Mouse (Mus musculus) heart, embryonic 13.5 days (tissue): ENCODE results near the gene Hapln4. TPM values are rescaled to one million over a fixed set of nuclear protein-coding genes. Genes with fewer than 3 reads are reported as not detected.
A peak's percentile ranks its signal among the peaks of the same experiment; 100 is the strongest.
"Not testable (repeated sequence)": the region's sequence is repeated elsewhere in the genome, so short reads cannot be mapped to it uniquely, and the experiment has no call there.

ENCODE experiments used
- ATAC-seq: fragments of 200-750 bp; cut with Nextera tagmentation; 2 replicates; pipeline ENCODE4 v1.8.0; 2017; ENCODE audit warnings: moderate TSS enrichment; ENCODE audit not compliant: insufficient number of reproducible peaks, low FRiP score, low TSS enrichment; ENCODE audit errors: extremely low read depth
- H3K27ac ChIP-seq: fragments of 300-500 bp; sonication (generic); replicated peaks from 2 replicates; pipeline ENCODE4 v1.5.1; 2015; ENCODE audit warnings: moderate library complexity, mild to moderate bottlenecking, inconsistent platforms
- H3K27me3 ChIP-seq: fragments of 300-500 bp; sonication (generic); replicated peaks from 2 replicates; pipeline ENCODE4 v1.6.1; 2015; ENCODE audit warnings: mild to moderate bottlenecking, inconsistent platforms
- H3K36me3 ChIP-seq: fragments of 300-500 bp; sonication (generic); 2 replicates; pipeline ENCODE4 v1.6.1; 2015; ENCODE audit warnings: mild to moderate bottlenecking, inconsistent platforms
- H3K4me1 ChIP-seq: fragments of 300-500 bp; sonication (generic); 2 replicates; pipeline ENCODE4 v1.6.1; 2015; ENCODE audit warnings: inconsistent platforms
- H3K4me2 ChIP-seq: fragments of 300-500 bp; sonication (generic); 2 replicates; pipeline ENCODE4 v1.6.1; 2015; ENCODE audit warnings: inconsistent platforms, mild to moderate bottlenecking, moderate library complexity
- H3K4me3 ChIP-seq: fragments of 300-500 bp; sonication (generic); 2 replicates; pipeline ENCODE4 v1.5.1; 2015; ENCODE audit warnings: moderate library complexity, mild to moderate bottlenecking, inconsistent platforms
- H3K9ac ChIP-seq: fragments of 300-500 bp; sonication (generic); 2 replicates; pipeline ENCODE4 v1.6.1; 2015; ENCODE audit warnings: inconsistent platforms, mild to moderate bottlenecking, moderate library complexity
- H3K9me3 ChIP-seq: fragments of 300-500 bp; sonication (generic); 2 replicates; pipeline ENCODE4 v1.6.1; 2016; ENCODE audit warnings: inconsistent platforms
- whole genome bisulfite sequencing: fragments of 180-500 bp; shearing (Covaris S2); methylation state at CpG from one replicate; pipeline ENCODE4 v1.1.7; 2015; ENCODE audit warnings: mixed read lengths; 5-methylcytosine and 5-hydroxymethylcytosine counted together
- polyA plus RNA-seq: library from polyadenylated mRNA; unstranded; fragments of >200 nt; fragmentation: Nextera tagmentation; extraction: Ambion mirVana; gene quantifications from 2 replicates; pipeline ENCODE4 v1.2.1, GENCODE M21; 2015

Hapln4 gene
- polyA plus RNA-seq: 0.12 and 0.23 TPM in 2 replicates

DNA sequence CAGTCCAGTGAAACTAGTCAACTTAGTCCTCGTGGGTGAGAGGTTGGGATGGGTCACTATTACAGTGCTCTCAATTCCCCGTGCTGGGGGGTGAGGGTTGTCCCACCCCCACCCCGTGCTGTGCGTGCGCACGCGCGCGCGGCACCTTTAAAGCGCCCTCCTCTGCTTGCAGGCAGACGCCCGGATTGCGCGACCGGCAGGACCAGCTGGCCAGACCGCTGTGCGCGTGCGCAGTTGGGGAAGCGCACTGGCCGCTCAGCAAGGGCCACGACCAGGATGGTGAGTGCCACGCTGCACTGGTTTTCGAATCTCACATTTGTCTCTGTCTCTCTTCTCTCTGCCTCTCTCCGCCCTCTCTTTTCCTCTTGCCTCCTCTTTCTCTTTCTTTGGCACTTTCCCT lies at the start of gene Hapln4:
Gene Hapln4 (plus strand): TSS at position 173 of the 400 bp plus-strand sequence.
- Histone ChIP-seq H3K27me3 (peaks cover 71% of the 10 kb centered on the region), H3K4me1 (peaks cover 38% of the 10 kb centered on the region), H3K36me3 (no peaks in the 10 kb centered on the region), H3K4me2 (peak within 1 kb of the TSS; percentile 91), H3K9ac (peak within 1 kb of the TSS; percentile 71), H3K9me3 (no peaks in the 10 kb centered on the region), H3K4me3 (peak within 1 kb of the TSS; percentile 56), H3K27ac (no peak within 1 kb of the TSS)
- no peak for ATAC-seq
- 0% methylated on average over 26 of the region's 26 CpGs for WGBS

GRCm38 (mm10) chr8:70037994-70038393 lies 45.3 kb upstream of the Hapln4 start:
- 78% methylated on average over 1 of the region's 1 CpGs for WGBS
- no peak for ATAC-seq

GRCm38 (mm10) chr8:70041885-70042546 lies 41.2 kb upstream of the Hapln4 start:
- peaks cover 48% of the 10 kb centered on the region for H3K4me1 ChIP-seq
- no peaks in the 10 kb centered on the region for H3K27me3 ChIP-seq
- peak overlapping the region; percentile 100 for H3K4me3 ChIP-seq
- WGBS: 1% methylated on average over 47 of the region's 47 CpGs
- 0 out of 2 replicates have a peak, but pooled peaks cover 6% of the 10 kb centered on the region for H3K36me3 ChIP-seq
- H3K4me2 ChIP-seq: peak overlapping the region; percentile 96
- peak; percentile 22 for ATAC-seq
- H3K9me3 ChIP-seq: no peaks in the 10 kb centered on the region
- H3K27ac ChIP-seq: peak overlapping the region; percentile 77
- H3K9ac ChIP-seq: peak overlapping the region; percentile 98

More at GRCm38 (mm10) chr8:70037994-70038393, 45.3 kb upstream of the Hapln4 start:
- H3K27me3 ChIP-seq: no peaks in the 10 kb centered on the region
- no peaks in the 10 kb centered on the region for H3K9me3 ChIP-seq
- no peak overlapping the region for H3K9ac ChIP-seq
- H3K4me2 ChIP-seq: no peak overlapping the region
- no peak overlapping the region for H3K4me3 ChIP-seq
- H3K4me1 ChIP-seq: peaks cover 33% of the 10 kb centered on the region
- H3K27ac ChIP-seq: no peak overlapping the region
- peaks cover 18% of the 10 kb centered on the region for H3K36me3 ChIP-seq

DNA sequence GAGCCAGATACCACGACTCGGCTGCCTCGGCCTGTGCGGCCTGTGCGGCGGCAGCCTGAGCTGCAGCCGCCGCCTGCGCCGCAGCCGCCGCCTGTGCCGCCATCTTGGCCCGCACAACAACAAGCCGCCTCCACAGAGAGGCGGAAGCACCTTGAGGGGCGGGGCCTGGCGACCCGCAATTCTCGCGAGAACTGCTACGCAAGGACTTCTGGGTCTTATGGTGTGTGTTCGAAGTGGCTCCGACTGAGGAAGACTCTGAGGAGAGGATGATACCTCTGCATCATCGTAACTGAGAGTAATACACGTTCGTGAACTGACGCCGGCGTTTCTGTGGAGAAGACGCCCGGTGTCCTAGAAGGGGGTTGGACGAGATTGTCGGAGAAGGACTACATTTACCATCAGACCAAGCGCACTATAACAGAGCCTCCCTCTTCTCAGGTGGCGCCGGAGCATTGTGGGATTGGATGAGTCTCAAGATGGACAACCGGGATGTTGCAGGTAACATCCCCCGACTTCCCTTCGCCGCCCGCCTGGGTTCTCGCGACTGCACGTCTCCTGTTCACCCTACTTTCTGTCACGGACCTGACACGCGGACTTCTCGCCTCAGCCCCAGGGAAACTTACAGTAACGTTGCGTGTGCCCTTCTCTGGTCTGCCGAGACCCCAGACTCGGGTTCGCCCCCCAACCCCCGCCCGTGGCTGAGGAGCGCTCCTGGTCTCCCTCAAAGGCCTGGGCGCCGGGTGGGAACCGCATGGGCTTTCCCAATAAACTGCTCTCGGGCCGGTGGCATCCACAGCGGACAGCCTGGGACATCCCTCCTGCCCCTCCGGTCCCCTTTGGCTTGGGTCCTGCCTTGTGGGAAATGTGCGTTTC lies 40.4 kb upstream of the Hapln4 start, which contains the start of the genes Mau2 and Sugp1:
Gene Mau2 (minus strand): TSS at position 152 of the 873 bp plus-strand sequence.
Gene Sugp1 (plus strand): TSS at position 231 of the 873 bp plus-strand sequence.
- peak within 1 kb of the TSS; percentile 98 for H3K4me2 ChIP-seq
- H3K4me3 ChIP-seq: peak within 1 kb of the TSS; percentile 100
- peak within 1 kb of the TSS; percentile 98 for H3K9ac ChIP-seq
- H3K36me3 ChIP-seq: 0 out of 2 replicates have a peak, but pooled peaks cover 4% of the 10 kb centered on the region
- H3K27me3 ChIP-seq: no peaks in the 10 kb centered on the region
- peak; percentile 83 for ATAC-seq
- peak within 1 kb of the TSS; percentile 77 for H3K27ac ChIP-seq
- WGBS: under 1% methylated on average over 65 of the region's 65 CpGs
- no peaks in the 10 kb centered on the region for H3K9me3 ChIP-seq
- H3K4me1 ChIP-seq: peaks cover 42% of the 10 kb centered on the region

GRCm38 (mm10) chr8:70043996-70044395 lies 39.3 kb upstream of the Hapln4 start:
- ATAC-seq: no peak
- Histone ChIP-seq H3K4me1 (peaks cover 42% of the 10 kb centered on the region), H3K9me3 (no peaks in the 10 kb centered on the region), H3K4me2 (peak overlapping the region; percentile 98), H3K27me3 (no peaks in the 10 kb centered on the region), H3K36me3 (peaks cover 12% of the 10 kb centered on the region), H3K27ac (no peak overlapping the region), H3K4me3 (peak overlapping the region; percentile 100), H3K9ac (peak overlapping the region; percentile 98)
- 84% methylated on average over 5 of the region's 5 CpGs for WGBS

DNA sequence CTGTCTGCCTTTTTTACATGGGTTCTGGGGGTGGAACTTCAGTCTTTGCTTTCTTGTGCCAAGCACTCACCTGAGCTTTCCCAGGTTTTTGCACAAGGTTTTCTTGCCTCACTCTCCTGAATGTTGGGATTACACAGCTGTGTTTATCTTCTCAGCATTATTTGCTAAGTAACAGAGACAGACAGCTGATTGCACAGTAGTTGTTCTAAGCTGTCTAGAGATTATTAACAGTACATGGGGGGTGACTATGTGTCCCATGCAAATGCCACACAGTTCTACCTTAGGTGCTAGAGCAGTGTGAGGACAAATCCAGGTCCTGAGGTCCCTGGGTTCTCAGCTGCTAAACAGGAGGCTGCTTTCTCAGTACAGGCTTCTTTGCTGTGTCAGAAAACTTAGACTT lies 33.6 kb upstream of the Hapln4 start:
- Histone ChIP-seq H3K4me3 (no peak overlapping the region), H3K4me1 (peaks cover 5% of the 10 kb centered on the region; the same call in 1 of the 2 replicates), H3K27ac (no peak overlapping the region), H3K27me3 (no peaks in the 10 kb centered on the region), H3K9me3 (no peaks in the 10 kb centered on the region), H3K9ac (no peak overlapping the region), H3K4me2 (no peak overlapping the region), H3K36me3 (peaks cover 62% of the 10 kb centered on the region)
- ATAC-seq: no peak

DNA sequence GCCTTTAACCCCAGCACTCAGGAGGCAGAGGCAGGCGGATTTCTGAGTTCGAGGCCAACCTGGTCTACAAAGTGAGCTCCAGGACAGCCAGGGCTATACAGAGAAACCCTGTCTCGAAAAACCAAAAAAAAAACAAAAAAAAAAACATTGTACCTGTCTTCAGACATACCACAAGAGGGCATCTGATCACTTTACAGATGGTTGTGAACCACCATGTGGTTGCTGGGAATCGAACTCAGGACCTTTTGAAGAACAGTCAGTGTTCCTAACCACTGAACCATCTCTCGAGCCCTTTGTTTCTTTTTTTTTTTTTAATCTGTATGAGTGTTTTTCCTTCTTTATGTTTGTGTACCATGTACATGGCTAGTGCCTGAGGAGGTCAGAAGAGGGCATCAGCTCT lies 32.8 kb upstream of the Hapln4 start:
- H3K27ac ChIP-seq, H3K4me3 ChIP-seq, ATAC-seq, H3K9ac ChIP-seq, H3K4me1 ChIP-seq, H3K4me2 ChIP-seq, H3K9me3 ChIP-seq, H3K27me3 ChIP-seq: not testable (repeated sequence)
- H3K36me3 ChIP-seq: peaks cover 70% of the 10 kb centered on the region
- 89% methylated on average over 5 of the region's 5 CpGs for WGBS

- H3K4me2 ChIP-seq: no peak overlapping the region
- no peaks in the 10 kb centered on the region for H3K9me3 ChIP-seq
- peaks cover 95% of the 10 kb centered on the region for H3K36me3 ChIP-seq
- 56% methylated on average over 1 of the region's 1 CpGs for WGBS
- no peak overlapping the region for H3K4me3 ChIP-seq
- H3K4me1 ChIP-seq: no peaks in the 10 kb centered on the region
- no peak for ATAC-seq
- no peaks in the 10 kb centered on the region for H3K27me3 ChIP-seq
- no peak overlapping the region for H3K9ac ChIP-seq
- H3K27ac ChIP-seq: no peak overlapping the region
These were observed 25.5 kb upstream of the Hapln4 start for GRCm38 (mm10) chr8:70057721-70058120.

GRCm38 (mm10) chr8:70071836-70072440 lies 11.3 kb upstream of the Hapln4 start:
- 71% methylated on average over 2 of the region's 2 CpGs for WGBS
- Histone ChIP-seq H3K9me3 (no peaks in the 10 kb centered on the region), H3K27ac (peak overlapping the region; percentile 1; the same call in 1 of the 2 replicates), H3K27me3 (no peaks in the 10 kb centered on the region), H3K36me3 (peaks cover 51% of the 10 kb centered on the region), H3K4me3 (no peak overlapping the region; the same call in 1 of the 2 replicates), H3K4me2 (peak overlapping the region; percentile 78), H3K9ac (0 out of 2 replicates have a peak overlapping the region, but pooled peaks have one; percentile 72), H3K4me1 (peaks cover 25% of the 10 kb centered on the region)
- no peak for ATAC-seq

GRCm38 (mm10) chr8:70072441-70073069 lies 10.7 kb upstream of the Hapln4 start, which contains the start of gene Tm6sf2:
Tm6sf2 (plus strand) TSS chr8:70072924.
- Histone ChIP-seq H3K4me2 (peak within 1 kb of the TSS; percentile 78), H3K27me3 (no peaks in the 10 kb centered on the region), H3K4me1 (peaks cover 25% of the 10 kb centered on the region), H3K9ac (peak within 1 kb of the TSS; percentile 72), H3K4me3 (peak within 1 kb of the TSS; percentile 46), H3K36me3 (peaks cover 45% of the 10 kb centered on the region), H3K9me3 (no peaks in the 10 kb centered on the region), H3K27ac (peak within 1 kb of the TSS; percentile 1; the same call in 1 of the 2 replicates)
- ATAC-seq: no peak
- WGBS: 7% methylated on average over 25 of the region's 27 CpGs
